In genomic region chr13:45511706-45512435, GRCm38 (mm10) we compare ENCODE assay signal across 11 mouse cellular contexts. TPM values are rescaled to one million over a fixed set of nuclear protein-coding genes. Genes with fewer than 3 reads are reported as not detected.
DNase-seq lines count a peak whose midpoint lies in the region; ATAC-seq and TF ChIP-seq lines count a peak whose summit lies in the region.
"Had no signal": no experiment of that assay in that cellular context is flagged by ENCODE, and none has a peak within 500 bp of the region (broad histone marks: within the 10 kb centered on the region; RNA-seq: fewer than 3 reads in every experiment).

No protein-coding gene starts in this region.

- no peak for ATAC-seq in heart, embryonic 15.5 days (replicated peaks; ENCODE audit: insufficient number of reproducible peaks, insufficient read depth, low FRiP score, low read depth)
- ATAC-seq in stomach, embryonic 14.5 days (ENCODE audit: insufficient number of reproducible peaks, insufficient read depth, low FRiP score, low read depth) = no peak
- no peak for ATAC-seq in stomach, postnatal 0 days (ENCODE audit: low FRiP score, low TSS enrichment)
- no peak for ATAC-seq in limb, embryonic 12.5 days (ENCODE audit: insufficient number of reproducible peaks, insufficient read depth, low FRiP score, low TSS enrichment, low read depth)

- H3K27ac ChIP-seq in heart, embryonic 15.5 days = peak overlapping the region; percentile 65
- peak overlapping the region; percentile 21; the same call in 1 of the 2 replicates for H3K27ac ChIP-seq in stomach, embryonic 14.5 days (ENCODE audit: low read length)
- H3K27ac ChIP-seq in stomach, postnatal 0 days (replicated peaks) = no peak overlapping the region
- peak overlapping the region; percentile 41 for H3K27ac ChIP-seq in limb, embryonic 12.5 days
- H3K27ac ChIP-seq: macrophage; neural tube, embryonic 15.5 days had no signal

- no peak for TF ChIP-seq EP300 in stomach, postnatal 0 days (optimal IDR thresholded peaks at IDR 0.05)

- H3K4me3 ChIP-seq in heart, embryonic 15.5 days = no peak overlapping the region
- no peak overlapping the region for H3K4me3 ChIP-seq in stomach, embryonic 14.5 days (ENCODE audit: low read depth, low read length)
- H3K4me3 ChIP-seq in stomach, postnatal 0 days (ENCODE audit: low read depth, low read length) = no peak overlapping the region
- no peak overlapping the region for H3K4me3 ChIP-seq in limb, embryonic 12.5 days (replicated peaks)
- H3K4me3 ChIP-seq in lung, adult 2 months (replicated peaks; ENCODE audit: extremely low read depth, low read depth, low read length) = no peak overlapping the region
- H3K4me3 ChIP-seq: neural tube, embryonic 15.5 days had no signal

- WGBS in heart, embryonic 15.5 days = 54% methylated on average over 6 of the region's 6 CpGs
- WGBS in stomach, embryonic 14.5 days = 73% methylated on average over 6 of the region's 6 CpGs
- WGBS in stomach, postnatal 0 days = 66% methylated on average over 6 of the region's 6 CpGs
- 76% methylated on average over 6 of the region's 6 CpGs for WGBS in limb, embryonic 12.5 days
- WGBS in lung, adult 2 months = 64% methylated on average over 6 of the region's 6 CpGs

- no peaks in the 10 kb centered on the region for H3K36me3 ChIP-seq in heart, embryonic 15.5 days
- H3K36me3 ChIP-seq in stomach, embryonic 14.5 days (ENCODE audit: control insufficient read depth, insufficient read depth, low read length) = no peaks in the 10 kb centered on the region
- no peaks in the 10 kb centered on the region for H3K36me3 ChIP-seq in stomach, postnatal 0 days (ENCODE audit: control insufficient read depth, insufficient read depth, low read length)
- no peaks in the 10 kb centered on the region for H3K36me3 ChIP-seq in limb, embryonic 12.5 days
- H3K36me3 ChIP-seq: neural tube, embryonic 15.5 days had no signal

- peaks cover 80% of the 10 kb centered on the region for H3K4me1 ChIP-seq in heart, embryonic 15.5 days (replicated peaks)
- H3K4me1 ChIP-seq in stomach, embryonic 14.5 days (ENCODE audit: control insufficient read depth, insufficient read depth, low read length) = peaks cover 43% of the 10 kb centered on the region; the same call in 1 of the 2 replicates
- H3K4me1 ChIP-seq in stomach, postnatal 0 days (replicated peaks; ENCODE audit: control insufficient read depth, insufficient read depth) = peaks cover 6% of the 10 kb centered on the region; the same call in 1 of the 2 replicates
- peaks cover 58% of the 10 kb centered on the region for H3K4me1 ChIP-seq in limb, embryonic 12.5 days (replicated peaks)
- peaks cover 5% of the 10 kb centered on the region; the same call in 1 of the 2 replicates for H3K4me1 ChIP-seq in lung, adult 2 months (ENCODE audit: control insufficient read depth, insufficient read depth, low read length)

- no peak overlapping the region for H3K9ac ChIP-seq in heart, embryonic 15.5 days
- no peak overlapping the region for H3K9ac ChIP-seq in stomach, embryonic 14.5 days (replicated peaks; ENCODE audit: low read depth, low read length)
- H3K9ac ChIP-seq in stomach, postnatal 0 days (ENCODE audit: low read length) = no peak overlapping the region
- H3K9ac ChIP-seq in limb, embryonic 12.5 days (replicated peaks) = no peak overlapping the region
- H3K9ac ChIP-seq: neural tube, embryonic 15.5 days had no signal

- no peaks in the 10 kb centered on the region for H3K27me3 ChIP-seq in heart, embryonic 15.5 days
- H3K27me3 ChIP-seq in stomach, embryonic 14.5 days (ENCODE audit: control insufficient read depth, insufficient read depth, low read length) = no peaks in the 10 kb centered on the region
- no peaks in the 10 kb centered on the region for H3K27me3 ChIP-seq in stomach, postnatal 0 days (ENCODE audit: control insufficient read depth, insufficient read depth, low read length)
- H3K27me3 ChIP-seq in limb, embryonic 12.5 days = peaks cover 9% of the 10 kb centered on the region; the same call in 1 of the 2 replicates
- H3K27me3 ChIP-seq: neural tube, embryonic 15.5 days had no signal

- no peak for TF ChIP-seq CTCF in stomach, postnatal 0 days (IDR thresholded peaks at IDR 0.05; ENCODE audit: low read depth)
- no peak for TF ChIP-seq CTCF in lung, adult 2 months (IDR thresholded peaks at IDR 0.05; ENCODE audit: insufficient read depth, low read length)

- H3K4me2 ChIP-seq in heart, embryonic 15.5 days = no peak overlapping the region
- no peak overlapping the region for H3K4me2 ChIP-seq in stomach, embryonic 14.5 days (replicated peaks; ENCODE audit: low read depth, low read length)
- no peak overlapping the region for H3K4me2 ChIP-seq in stomach, postnatal 0 days (replicated peaks; ENCODE audit: low read depth)
- H3K4me2 ChIP-seq in limb, embryonic 12.5 days = no peak overlapping the region
- H3K4me2 ChIP-seq: neural tube, embryonic 15.5 days had no signal

- TF ChIP-seq POLR2A in lung, adult 2 months (IDR thresholded peaks at IDR 0.05; ENCODE audit: borderline replicate concordance, extremely low read depth, low read depth, low read length) = no peak

- no peak for DNase-seq in heart, postnatal 10 days
- no peak for DNase-seq in stomach, postnatal 0 days (ENCODE audit: low spot score)
- no peak for DNase-seq in frontal cortex, adult 2 months (ENCODE audit: extremely low spot score in 1 of 2, low spot score in 1 of 2)
- no peak for DNase-seq in left cerebral cortex, adult 9 months (ENCODE audit: low spot score in 2 of 2)
- DNase-seq in lung, adult 2 months = no peak
- DNase-seq: cerebellum, adult 18-20 months had no signal

- no peaks in the 10 kb centered on the region for H3K9me3 ChIP-seq in heart, embryonic 15.5 days (replicated peaks)
- H3K9me3 ChIP-seq in stomach, embryonic 14.5 days (ENCODE audit: control insufficient read depth, low read depth, low read length) = no peaks in the 10 kb centered on the region
- no peaks in the 10 kb centered on the region for H3K9me3 ChIP-seq in stomach, postnatal 0 days (ENCODE audit: control insufficient read depth, low read length)
- no peaks in the 10 kb centered on the region for H3K9me3 ChIP-seq in limb, embryonic 12.5 days
- H3K9me3 ChIP-seq: neural tube, embryonic 15.5 days had no signal

- intact Hi-C loops in heart, postnatal 10 days (cut with DNase I) = no loop called here

RNA-seq across cellular contexts. Expression of gene Gmpr, which starts 4.6 kb away (rescaled TPM):
- polyA plus RNA-seq in heart, embryonic 15.5 days (2015; fragmentation: Nextera tagmentation; extraction: Ambion mirVana) = 180 and 185 TPM in 2 replicates
- total RNA-seq in heart, postnatal 10 days (2021) = 100 to 1,000 TPM; 221 to 255 TPM
- 34.6 and 35.4 TPM in 2 replicates for polyA plus RNA-seq in stomach, embryonic 14.5 days (2014; fragmentation: Nextera tagmentation; extraction: Ambion mirVana)
- polyA plus RNA-seq in stomach, postnatal 0 days (2015; fragmentation: Nextera tagmentation; extraction: Ambion mirVana) = 38.7 and 40.3 TPM in 2 replicates
- polyA plus RNA-seq in limb, embryonic 12.5 days (2016; fragmentation: Nextera tagmentation; extraction: Ambion mirVana) = 20.1 and 21.7 TPM in 2 replicates
- polyA plus RNA-seq in frontal cortex, adult 2 months (2012; rRNA removed) = 63.8 and 66.3 TPM in 2 replicates
- 21.9 and 30.8 TPM in 2 replicates for polyA plus RNA-seq in lung, adult 2 months (2012; rRNA removed)
